Mouse (Mus musculus) limb, embryonic 10.5 days (tissue): Measurements from ENCODE around the gene Gm28051. TPM values are rescaled to one million over a fixed set of nuclear protein-coding genes. Genes with fewer than 3 reads are reported as not detected.
A peak's percentile ranks its signal among the peaks of the same experiment; 100 is the strongest.

ENCODE experiments used
- DNase-seq: peaks from one replicate; pipeline ENCODE4 v3.0.0-alpha.2; 2017; ENCODE audit warnings: low spot score
- H3K27ac ChIP-seq: fragments of 300-500 bp; sonication (generic); 2 replicates; pipeline ENCODE4 v1.5.1; 2016; ENCODE audit warnings: mild to moderate bottlenecking
- H3K27me3 ChIP-seq: fragments of 300-500 bp; sonication (generic); 2 replicates; pipeline ENCODE4 v1.6.1; 2016; ENCODE audit warnings: low read depth, mild to moderate bottlenecking; ENCODE audit not compliant: poor library complexity, severe bottlenecking
- H3K36me3 ChIP-seq: fragments of 300-500 bp; sonication (generic); 2 replicates; pipeline ENCODE4 v1.6.1; 2016; ENCODE audit warnings: mild to moderate bottlenecking, moderate library complexity
- H3K4me1 ChIP-seq: fragments of 300-500 bp; sonication (generic); 2 replicates; pipeline ENCODE4 v1.6.1; 2016
- H3K4me3 ChIP-seq: fragments of 300-500 bp; sonication (generic); 2 replicates; pipeline ENCODE4 v1.5.1; 2016; ENCODE audit warnings: mild to moderate bottlenecking, moderate library complexity
- H3K9me3 ChIP-seq: fragments of 300-500 bp; sonication (generic); replicated peaks from 2 replicates; pipeline ENCODE4 v1.6.1; 2016; ENCODE audit warnings: mild to moderate bottlenecking
- WGBS: fragments of 180-500 bp; shearing (Covaris S2); methylation state at CpG from one replicate; pipeline ENCODE4 v1.1.7; 2016; 5-methylcytosine and 5-hydroxymethylcytosine counted together
- polyA plus RNA-seq: library from polyadenylated mRNA; unstranded; fragments of >200 nt; fragmentation: Nextera tagmentation; extraction: Ambion mirVana; gene quantifications from 2 replicates; pipeline ENCODE4 v1.2.1, GENCODE M21; 2016

The Gm28051 gene
- polyA plus RNA-seq, 1 experiment from 2014 or later: not detected

DNA sequence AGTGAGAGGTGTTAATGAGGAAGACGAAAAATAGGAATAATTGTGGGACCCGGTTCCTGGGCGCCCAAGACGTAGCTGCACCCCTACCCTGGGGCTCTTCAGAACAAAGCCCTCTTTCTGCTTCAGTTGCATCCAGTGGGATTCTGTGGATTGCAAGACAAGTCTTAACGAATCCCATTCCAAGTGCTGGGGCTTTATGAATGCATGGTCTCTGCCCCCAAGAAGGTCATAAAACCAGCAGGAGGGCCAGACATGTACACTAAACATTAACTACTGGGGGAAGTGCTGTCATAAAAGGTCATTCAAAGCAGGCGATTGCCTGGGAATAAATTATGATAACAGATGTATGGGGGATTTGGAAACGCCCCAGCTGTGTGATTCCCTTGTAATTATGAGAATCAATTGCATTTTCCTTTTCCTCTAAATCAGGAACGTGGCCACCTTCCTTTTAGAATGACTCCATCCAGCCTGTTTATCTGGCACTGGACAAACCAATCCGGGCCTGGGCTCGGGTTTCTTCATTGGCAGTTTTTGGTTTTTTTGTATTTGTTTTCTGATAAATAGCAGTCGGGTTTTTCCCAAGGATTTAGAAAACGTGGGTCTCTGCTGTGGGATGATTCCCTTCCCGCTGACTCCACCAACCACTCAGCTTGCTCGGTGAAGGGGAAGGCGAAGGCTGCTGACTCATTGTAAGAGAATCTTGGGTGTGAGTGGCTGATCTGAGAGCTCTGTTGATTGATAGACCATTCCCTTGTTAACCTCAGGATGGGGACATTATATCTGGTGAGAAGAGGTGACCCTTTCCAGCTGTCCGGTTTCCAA lies 26.6 kb downstream of the Gm28051 start:
- Histone ChIP-seq H3K4me1 (peaks cover 37% of the 10 kb centered on the region), H3K27ac (peak overlapping the region; percentile 93), H3K36me3 (no peaks in the 10 kb centered on the region), H3K4me3 (peak overlapping the region; percentile 39), H3K9me3 (no peaks in the 10 kb centered on the region), H3K27me3 (no peaks in the 10 kb centered on the region)
- 41% methylated on average over 16 of the region's 16 CpGs for WGBS
- no peak for DNase-seq

DNA sequence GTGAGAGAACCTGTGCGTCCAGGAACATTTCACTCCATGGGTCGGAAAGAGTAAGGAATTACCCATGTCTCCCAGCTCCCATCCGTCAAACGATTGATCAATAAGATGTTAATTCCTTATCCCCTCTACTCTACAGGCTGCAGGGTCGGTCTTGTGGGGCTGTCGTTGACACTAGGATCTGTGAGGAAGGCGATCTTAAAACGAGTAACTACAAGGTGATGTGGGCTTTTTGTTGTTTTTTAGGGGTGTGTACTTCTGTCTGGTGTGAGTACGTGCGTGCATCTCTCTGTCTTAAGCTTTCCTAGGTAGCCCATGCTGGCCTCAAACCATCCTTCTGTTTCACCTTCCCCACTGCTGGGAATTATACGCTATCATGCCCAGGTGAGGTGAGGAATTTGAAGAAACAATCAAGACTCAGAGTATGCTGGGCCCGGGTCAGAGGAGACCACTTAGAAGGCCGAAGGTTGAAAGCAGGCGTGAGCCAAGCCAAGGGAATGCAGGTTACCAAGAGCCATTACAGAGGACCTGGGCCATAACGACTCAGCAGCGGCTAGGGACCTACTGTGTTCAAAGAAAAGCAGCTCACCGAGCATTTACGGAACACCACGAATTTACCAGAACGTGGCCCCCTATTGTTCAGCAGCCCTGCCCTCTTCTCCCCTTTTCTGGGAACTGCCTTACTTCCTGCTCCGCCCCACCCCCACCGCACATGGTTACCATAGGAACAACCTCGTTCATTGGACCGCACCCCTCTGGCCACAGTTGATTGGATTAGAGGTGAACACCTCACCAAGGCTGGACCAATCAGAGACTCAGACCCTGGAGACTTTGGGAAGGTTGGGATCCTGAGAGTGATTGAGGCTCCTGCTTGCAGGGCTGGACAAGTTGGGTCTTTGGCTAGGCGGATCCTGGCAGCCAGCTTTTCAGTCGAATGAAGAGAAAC lies 27.4 kb downstream of the Gm28051 start:
- Histone ChIP-seq H3K27me3 (no peaks in the 10 kb centered on the region), H3K4me3 (peak overlapping the region; percentile 39), H3K4me1 (peaks cover 39% of the 10 kb centered on the region), H3K36me3 (no peaks in the 10 kb centered on the region), H3K9me3 (no peaks in the 10 kb centered on the region), H3K27ac (peak overlapping the region; percentile 93)
- WGBS: 33% methylated on average over 26 of the region's 26 CpGs
- DNase-seq: peak; percentile 94

DNA sequence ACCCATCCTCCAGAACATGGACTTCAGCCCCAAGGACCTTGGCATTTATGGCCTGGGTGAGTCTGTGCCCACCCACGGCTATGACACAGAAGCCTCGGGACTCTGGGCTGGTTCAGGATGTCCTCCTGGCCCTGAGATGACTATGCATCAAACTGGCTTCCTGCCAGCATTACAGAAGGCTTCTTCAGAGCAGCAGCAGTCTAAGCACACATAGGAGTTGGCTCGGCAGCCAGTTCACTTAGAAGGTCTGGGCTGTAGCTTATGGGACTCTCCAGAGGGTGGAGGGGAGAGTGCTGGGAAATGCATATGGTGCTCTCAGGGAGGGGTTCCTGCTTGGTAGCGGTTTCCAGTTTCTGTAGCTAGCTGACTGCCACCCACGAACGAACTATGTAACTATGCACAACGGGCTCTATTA lies 31.8 kb downstream of the Gm28051 start:
- Histone ChIP-seq H3K36me3 (no peaks in the 10 kb centered on the region), H3K4me3 (no peak overlapping the region), H3K27ac (peak overlapping the region; percentile 50), H3K27me3 (no peaks in the 10 kb centered on the region), H3K4me1 (peaks cover 26% of the 10 kb centered on the region), H3K9me3 (no peaks in the 10 kb centered on the region)
- DNase-seq: no peak
- 88% methylated on average over 7 of the region's 7 CpGs for WGBS

DNA sequence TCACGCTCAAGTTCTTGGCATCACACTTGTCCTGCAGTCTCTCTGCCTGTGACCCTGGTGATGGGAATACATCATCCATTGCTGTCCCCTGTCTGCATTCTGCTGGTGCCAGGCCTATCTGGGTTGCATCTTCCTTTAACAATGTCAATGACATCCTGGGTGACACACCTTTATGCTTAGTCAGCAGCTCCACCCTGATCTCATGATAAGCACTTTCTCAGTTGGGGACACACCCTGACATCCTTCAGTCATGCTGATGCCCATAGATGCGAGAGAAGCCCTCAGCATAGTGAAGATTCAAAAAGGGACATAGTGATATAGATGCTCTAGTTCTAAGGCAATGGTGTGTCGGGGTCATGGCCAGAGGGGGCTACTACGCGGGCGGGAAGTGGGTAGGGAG lies 32.4 kb downstream of the Gm28051 start:
- Histone ChIP-seq H3K4me3 (no peak overlapping the region), H3K36me3 (no peaks in the 10 kb centered on the region), H3K27ac (no peak overlapping the region), H3K27me3 (no peaks in the 10 kb centered on the region), H3K9me3 (no peaks in the 10 kb centered on the region), H3K4me1 (peaks cover 20% of the 10 kb centered on the region)
- 95% methylated on average over 6 of the region's 6 CpGs for WGBS
- DNase-seq: no peak

DNA sequence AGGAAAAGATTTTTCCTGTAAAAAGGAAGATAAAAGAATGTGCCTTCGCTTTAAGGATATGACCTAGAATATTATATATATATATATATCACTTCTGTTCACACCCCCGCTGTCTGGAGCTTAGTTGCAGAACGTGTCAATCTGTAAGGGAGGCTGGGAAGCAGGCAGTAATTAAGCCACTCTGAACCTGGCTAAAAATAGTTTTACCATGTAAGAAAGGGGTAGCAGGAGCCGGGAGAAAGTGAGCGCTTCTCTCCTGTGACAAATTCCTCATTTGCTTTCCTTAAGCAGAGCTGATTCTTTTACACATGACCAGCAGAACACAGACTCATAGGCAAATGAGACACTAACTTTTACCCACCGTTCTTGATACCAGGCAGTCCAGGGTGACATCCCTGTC lies 33.7 kb downstream of the Gm28051 start:
- Histone ChIP-seq H3K4me1 (peaks cover 21% of the 10 kb centered on the region), H3K27me3 (no peaks in the 10 kb centered on the region), H3K27ac (no peak overlapping the region), H3K9me3 (no peaks in the 10 kb centered on the region), H3K36me3 (no peaks in the 10 kb centered on the region), H3K4me3 (no peak overlapping the region)
- 79% methylated on average over 6 of the region's 6 CpGs for WGBS
- DNase-seq: no peak

DNA sequence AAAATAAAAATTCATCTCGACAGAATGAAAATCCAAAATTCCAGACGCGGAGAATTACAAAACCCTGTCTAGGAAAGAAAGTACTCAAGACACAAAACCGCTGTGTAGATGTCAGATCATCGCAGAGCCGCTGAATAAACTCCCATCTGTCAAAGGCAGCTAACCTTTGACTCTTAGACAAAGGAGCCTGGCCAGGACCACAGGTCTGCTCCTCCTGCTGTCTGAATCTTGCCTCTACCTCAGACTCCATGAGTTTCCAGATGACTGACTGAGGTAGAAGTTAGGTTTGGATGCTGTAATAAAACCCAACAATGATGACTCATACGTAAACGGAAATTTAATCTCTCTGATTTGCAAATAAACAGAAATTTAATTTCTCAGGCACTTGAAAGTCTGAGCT lies 34.6 kb downstream of the Gm28051 start:
- no peak for DNase-seq
- no peaks in the 10 kb centered on the region for H3K36me3 ChIP-seq
- no peak overlapping the region for H3K4me3 ChIP-seq
- no peaks in the 10 kb centered on the region for H3K9me3 ChIP-seq
- no peaks in the 10 kb centered on the region for H3K27me3 ChIP-seq
- H3K27ac ChIP-seq: no peak overlapping the region
- peaks cover 21% of the 10 kb centered on the region for H3K4me1 ChIP-seq
- WGBS: 82% methylated on average over 8 of the region's 8 CpGs

DNA sequence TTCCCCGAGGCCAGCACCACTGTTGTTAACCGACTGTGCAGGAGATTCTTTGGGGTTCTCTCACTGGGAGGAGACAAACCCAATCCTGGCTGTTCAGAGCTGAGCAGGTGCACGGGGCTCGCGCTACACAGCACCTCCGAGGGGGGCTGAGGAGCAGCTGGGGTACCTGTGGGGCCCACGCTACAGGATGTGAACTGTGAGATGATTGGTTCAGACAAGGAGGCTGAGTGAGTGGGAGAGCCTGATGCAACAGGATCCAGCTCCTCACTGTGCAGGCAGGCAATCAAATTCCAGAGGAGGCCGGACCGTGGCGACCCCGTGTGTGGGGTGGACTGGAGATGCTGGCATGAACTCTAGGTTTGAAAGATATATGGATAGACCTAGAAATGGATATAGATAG lies 35.1 kb downstream of the Gm28051 start:
- no peak for DNase-seq
- Histone ChIP-seq H3K9me3 (no peaks in the 10 kb centered on the region), H3K36me3 (no peaks in the 10 kb centered on the region), H3K27ac (peak overlapping the region; percentile 70), H3K4me3 (no peak overlapping the region), H3K27me3 (no peaks in the 10 kb centered on the region), H3K4me1 (peaks cover 21% of the 10 kb centered on the region)
- WGBS: 64% methylated on average over 11 of the region's 11 CpGs

DNA sequence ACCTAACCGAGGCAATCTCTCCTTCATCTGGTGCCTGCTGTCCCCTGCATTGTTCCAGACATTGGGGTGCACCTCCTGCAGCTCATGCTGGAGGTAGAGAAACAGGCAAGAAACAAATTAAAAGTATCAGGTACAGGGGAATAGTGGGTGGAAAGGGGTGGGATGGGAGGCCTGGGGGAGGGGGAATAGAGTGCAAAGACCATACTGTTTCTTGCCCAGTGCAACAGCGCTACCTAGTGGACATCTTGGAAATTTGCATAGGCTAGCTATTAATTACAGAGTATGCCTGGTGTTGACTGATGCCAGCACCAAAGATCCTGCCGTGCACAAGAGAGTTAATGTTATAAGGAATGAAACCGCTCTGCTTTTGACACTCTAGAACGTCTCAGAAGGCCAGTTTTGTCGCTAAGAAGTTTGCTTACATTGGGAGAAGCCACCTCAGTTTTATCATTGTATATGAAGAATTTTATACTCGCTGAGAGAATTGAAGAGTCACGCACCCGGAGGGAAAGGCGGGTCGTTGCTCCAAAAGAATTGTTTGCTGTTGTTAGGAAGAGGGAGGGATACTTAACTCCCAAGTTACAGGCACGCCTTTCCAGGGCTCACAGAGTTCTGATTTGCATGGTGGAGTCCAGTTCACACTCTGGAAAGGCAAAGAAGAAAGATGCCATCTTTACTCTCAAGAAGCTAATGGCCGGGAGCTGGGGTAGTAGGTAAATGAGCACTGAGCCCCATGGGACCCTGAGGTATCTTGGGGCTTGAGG lies 37.8 kb downstream of the Gm28051 start:
- WGBS: 35% methylated on average over 13 of the region's 13 CpGs
- no peaks in the 10 kb centered on the region for H3K36me3 ChIP-seq
- no peaks in the 10 kb centered on the region for H3K27me3 ChIP-seq
- no peaks in the 10 kb centered on the region for H3K9me3 ChIP-seq
- no peak overlapping the region for H3K4me3 ChIP-seq
- no peak overlapping the region for H3K27ac ChIP-seq
- H3K4me1 ChIP-seq: peaks cover 17% of the 10 kb centered on the region
- peak; percentile 80 for DNase-seq

DNA sequence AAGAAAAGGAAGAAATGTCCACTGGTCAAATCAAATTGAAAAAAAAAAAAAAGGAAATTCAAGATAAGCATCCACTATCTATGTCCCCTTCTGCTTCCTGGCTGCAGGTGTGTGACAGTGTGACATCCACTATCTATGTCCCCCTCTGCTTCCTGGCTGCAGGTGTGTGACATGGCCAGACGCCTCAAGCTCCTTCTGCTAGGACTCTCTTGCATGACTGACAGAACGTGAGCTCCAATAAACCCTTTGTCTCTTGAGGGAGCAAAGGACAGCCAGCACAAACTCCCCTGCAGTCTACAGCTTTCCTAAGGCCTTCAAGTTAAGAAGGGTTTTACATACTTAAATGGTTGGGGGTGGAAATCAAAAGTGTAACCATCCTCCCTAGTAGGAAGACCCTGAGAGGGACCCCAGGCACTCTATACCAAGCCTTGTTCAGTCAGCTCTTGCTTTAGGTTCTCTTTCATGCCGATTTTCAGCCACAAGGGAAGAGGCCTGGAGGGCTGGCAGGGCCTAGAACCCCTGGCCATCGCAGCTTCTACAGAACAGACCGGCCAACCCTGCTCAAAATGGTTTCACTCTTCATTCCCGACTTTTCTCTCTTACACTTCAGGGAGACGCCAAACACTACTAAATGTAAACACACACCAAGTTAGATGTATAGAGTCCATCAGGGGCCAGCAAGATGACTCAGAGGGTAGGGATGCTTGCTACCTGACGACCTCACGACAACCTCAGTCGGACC lies 42.7 kb downstream of the Gm28051 start:
- no peak for DNase-seq
- no peaks in the 10 kb centered on the region for H3K9me3 ChIP-seq
- WGBS: 89% methylated on average over 10 of the region's 10 CpGs

DNA sequence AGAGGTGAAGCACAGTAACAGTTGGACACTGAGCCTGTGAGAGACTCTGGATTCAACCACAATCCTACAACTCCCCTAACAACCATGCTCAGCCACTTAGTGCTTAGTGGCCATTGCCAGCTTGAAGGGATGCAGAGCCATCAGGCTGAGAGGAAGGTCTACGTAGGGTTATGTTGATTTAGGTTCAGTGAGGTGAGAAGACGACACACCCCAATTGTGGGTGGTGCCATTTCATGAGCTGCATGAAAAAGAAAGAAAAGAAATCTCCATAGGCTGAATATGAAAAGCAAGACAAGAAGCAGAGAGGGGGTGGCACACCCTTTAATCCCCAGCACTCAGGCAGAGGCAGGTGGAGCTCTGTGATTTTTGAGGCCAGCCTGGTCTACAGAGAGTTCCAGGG lies 43.4 kb downstream of the Gm28051 start:
- 75% methylated on average over 2 of the region's 2 CpGs for WGBS
- Histone ChIP-seq H3K36me3 (no peaks in the 10 kb centered on the region), H3K4me1 (peaks cover 20% of the 10 kb centered on the region), H3K27ac (no peak overlapping the region), H3K9me3 (no peaks in the 10 kb centered on the region), H3K27me3 (no peaks in the 10 kb centered on the region), H3K4me3 (no peak overlapping the region)
- no peak for DNase-seq

More for the DNA sequence above, 42.7 kb downstream of the Gm28051 start:
- Histone ChIP-seq H3K27me3 (no peaks in the 10 kb centered on the region), H3K4me3 (no peak overlapping the region), H3K4me1 (peaks cover 27% of the 10 kb centered on the region), H3K27ac (no peak overlapping the region), H3K36me3 (no peaks in the 10 kb centered on the region)

DNA sequence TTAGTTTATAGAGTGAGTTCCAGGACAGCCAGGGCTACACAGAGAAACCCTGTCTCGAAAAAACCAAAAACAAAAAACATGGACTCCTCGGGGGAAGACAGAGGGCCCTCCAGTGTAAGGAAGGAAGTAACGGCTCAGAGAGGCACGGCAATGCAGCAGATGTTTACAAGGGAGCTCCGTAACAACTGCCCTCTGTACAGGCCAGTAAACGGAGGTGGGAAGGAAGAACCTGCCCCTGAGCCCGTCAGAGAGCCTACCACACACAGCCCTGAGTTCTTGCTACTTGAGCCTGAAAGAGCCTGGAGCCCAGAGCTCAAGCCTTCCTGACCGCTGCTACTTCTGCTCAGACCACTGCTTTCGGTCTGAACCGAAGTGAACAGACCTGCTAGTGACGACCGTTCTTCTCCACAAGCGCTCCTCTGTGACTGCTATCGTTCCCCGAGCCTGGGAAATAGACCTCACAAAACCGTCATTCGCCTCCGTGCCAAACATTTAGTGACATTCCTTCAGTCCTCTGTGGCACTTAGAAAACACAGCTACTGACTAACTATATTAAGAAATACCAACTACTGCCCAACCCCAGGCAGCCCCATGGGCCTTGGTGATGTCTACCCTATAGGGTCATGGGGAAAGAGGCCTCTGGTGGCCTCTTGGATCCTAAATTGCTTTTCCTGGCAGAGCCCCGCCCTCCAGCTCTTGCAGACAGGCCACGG lies 44.3 kb downstream of the Gm28051 start:
- no peak for DNase-seq
- H3K27me3 ChIP-seq: no peaks in the 10 kb centered on the region
- no peak overlapping the region for H3K27ac ChIP-seq
- 70% methylated on average over 20 of the region's 20 CpGs for WGBS
- peaks cover 20% of the 10 kb centered on the region for H3K4me1 ChIP-seq
- H3K9me3 ChIP-seq: no peaks in the 10 kb centered on the region
- H3K36me3 ChIP-seq: no peaks in the 10 kb centered on the region
- H3K4me3 ChIP-seq: no peak overlapping the region
